Mouse (Mus musculus) kidney, postnatal 14 days (tissue): Measurements from ENCODE around the gene Arhgap23.

Source experiments
- DNase-seq: peaks from one replicate; pipeline ENCODE4 v3.0.0; 2022; ENCODE audit warnings: mixed read lengths

Gene Arhgap23

DNA sequence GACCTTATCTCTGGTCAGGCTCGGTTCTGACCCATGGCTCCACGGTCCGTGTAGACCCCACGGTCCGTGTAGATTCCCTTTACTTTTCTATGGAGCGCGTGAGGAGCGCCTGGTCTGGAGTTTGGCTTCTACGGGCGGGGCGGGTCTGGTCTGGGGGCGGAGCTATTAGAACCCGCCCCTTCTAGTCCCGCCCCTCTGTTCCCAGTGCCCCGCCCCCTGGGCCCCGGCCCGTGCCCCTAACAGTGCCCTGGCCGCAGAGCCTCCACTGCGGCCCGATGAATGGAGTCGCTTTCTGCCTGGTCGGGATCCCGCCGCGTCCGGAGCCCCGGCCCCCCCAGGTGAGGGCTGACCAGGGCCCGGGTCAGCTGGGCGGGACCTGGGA, at the start of gene Arhgap23:
Arhgap23 (plus strand) TSS at position 204 of the 382 bp plus-strand sequence.
- DNase-seq = peak; percentile 87

DNA sequence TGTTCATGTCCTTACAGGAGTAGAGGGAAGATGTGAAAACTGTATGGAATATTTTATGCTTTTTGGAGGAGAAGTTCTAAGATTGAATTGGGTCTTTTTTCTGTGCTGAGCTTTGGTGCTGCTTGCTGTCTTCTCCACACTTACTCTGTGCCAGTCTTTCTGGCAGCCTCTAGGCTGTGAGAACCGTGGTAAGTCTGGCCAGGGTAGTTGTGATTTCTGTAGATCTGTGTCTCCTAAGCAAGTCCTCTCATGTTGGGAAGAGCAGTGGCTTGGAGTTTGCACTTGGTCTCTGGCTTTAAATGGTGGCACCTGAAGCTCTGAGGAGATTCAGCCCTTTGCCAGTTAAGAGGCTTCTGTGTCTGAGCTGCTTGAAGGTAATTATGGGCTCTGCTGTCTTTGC, 49.8 kb upstream of the Arhgap23 start:
- no peak for DNase-seq

DNA sequence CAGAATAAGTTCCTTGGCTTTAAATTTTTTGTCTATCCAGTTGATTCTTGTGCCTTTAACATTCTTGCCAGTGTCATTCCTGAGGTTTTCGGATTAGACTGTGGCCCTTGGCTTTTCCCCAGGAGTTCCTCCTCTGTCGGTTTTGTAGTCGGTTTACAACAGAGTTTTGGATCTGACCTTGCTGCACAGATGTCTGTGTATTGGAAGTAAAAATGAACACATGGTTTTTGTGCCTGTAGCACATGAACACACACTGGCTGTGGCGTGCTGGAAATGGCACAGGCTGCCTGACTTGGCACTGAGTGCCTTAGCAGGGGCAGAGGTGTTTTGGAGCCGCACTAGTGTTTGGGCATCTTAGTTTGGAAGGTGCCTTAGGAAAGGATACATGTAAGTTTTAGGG, 46.8 kb upstream of the Arhgap23 start:
- DNase-seq = no peak

DNA sequence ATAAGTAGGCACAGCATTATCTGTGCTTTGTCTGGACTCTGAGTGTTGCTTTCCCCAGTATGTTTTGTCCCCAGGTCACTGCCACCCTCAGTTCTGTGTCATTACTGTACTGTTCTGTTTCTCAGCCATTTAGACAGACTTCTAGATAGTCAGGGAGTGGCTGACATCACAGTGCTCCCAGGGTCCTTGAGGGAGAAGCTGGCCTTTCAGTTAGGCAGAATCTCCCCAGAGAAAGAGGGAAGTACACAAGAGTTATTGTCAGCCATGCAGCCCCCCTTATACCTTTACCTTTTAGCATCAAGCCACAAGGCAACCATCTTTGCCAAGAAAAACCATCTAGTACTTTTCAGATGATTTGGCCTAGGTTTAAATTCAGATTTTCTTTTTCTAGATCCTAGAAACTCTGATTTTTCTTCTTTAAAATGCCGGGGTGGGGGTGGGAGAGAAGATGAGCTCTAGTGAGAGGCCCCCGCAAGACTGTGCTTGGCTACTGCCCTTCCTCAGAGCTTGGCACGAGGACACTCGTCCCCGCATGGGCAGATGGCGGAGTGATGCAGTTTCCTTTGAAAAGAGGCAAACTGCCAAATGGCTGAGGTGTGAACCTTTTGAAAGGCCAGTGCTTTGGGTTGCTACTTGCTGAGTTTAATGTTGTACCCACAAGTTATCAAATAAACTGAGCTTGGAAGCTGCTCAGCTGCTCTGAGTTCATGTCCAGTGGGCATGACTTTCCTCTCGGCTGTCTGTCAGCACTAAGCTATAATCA, 44.8 kb upstream of the Arhgap23 start:
- peak; percentile 53 for DNase-seq

DNA sequence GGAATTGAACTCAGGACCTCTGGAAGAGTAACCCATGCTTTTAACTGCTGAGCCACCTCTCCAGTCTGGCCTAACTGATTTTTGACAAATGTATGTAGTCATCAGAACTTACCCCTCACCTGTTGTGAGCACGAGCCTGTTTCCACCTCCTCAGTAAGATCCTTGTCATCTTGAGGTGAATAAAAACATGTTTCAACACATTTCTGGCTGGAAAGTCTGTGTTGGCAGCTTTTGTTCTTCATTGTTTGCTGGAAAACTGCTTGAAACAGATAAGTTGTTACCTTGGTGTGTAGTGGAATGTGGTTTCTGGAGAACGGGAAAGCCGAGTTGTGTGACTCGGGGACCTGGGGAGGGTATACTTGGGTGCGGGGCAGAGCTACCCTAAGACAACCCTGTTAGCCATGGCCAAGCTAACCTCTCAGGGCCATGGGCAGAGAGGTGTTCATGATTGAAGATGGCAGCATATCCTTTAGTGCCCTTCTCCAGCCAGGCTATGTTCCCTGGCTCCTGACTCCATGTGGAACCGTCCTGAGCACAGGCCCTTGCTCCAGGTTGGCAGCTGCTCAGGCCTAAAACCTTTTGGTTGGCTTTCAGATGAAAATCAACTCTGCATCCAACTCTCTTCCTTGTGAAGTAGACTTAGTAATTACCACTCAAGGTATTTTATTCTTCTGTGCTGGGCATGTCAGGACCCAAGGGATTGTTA, 43.0 kb upstream of the Arhgap23 start:
- DNase-seq = no peak

DNA sequence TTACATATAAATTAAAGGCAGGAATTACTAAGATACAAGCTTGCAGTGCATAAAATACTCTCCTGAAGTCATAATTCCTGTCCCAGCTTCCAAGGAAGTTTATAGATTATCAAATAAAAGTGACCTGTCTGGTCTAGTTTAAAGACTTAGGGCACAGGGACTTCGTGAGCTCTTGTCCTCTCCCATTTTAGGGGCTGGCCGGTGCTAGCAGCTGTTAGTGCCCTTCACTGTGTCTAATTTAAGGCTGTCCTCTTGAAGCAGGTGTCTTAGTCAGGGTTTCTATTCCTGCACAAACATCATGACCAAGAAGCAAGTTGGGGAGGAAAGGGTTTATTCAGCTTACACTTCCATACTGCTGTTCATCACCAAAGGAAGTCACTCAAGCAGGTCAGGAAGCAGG, 41.9 kb upstream of the Arhgap23 start:
- no peak for DNase-seq

DNA sequence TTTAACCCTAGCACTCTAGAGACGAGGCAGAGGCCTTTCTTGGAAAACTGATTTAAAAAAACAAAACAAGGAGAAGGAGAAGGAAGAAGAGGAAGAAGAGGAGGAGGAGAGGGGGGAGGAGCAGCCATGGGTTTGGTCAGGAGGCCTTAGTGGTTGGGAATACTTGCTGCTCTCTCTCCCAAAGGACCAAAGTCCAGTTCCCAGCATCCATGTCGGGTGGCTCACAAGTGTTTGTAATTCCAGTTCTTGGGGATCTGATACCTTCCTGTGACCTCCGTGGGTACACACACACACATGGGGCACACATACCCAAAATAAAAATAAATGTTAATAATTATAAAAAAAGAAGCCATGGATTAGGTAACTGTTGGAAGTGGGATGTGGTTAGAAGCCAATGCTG, 35.3 kb upstream of the Arhgap23 start:
- DNase-seq = no peak

DNA sequence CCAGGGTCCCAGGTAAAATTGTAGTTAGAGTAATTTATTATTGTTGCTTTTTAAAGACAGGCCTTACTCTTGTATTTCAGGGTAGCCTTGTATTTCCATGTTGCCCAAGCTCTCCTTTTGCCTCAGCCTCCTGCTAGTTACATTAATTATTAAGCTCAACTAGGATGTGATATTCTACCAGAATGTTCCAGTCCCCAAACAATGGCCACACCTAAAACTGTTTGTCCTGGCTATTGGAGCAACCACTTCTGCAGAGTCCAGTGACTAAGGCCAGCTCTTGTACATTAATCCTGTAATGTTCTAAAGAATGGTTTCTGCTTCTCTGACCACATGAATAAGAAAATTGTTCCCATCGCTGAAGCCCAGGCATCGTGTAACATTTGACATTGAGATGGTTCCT, 32.3 kb upstream of the Arhgap23 start:
- DNase-seq = no peak

DNA sequence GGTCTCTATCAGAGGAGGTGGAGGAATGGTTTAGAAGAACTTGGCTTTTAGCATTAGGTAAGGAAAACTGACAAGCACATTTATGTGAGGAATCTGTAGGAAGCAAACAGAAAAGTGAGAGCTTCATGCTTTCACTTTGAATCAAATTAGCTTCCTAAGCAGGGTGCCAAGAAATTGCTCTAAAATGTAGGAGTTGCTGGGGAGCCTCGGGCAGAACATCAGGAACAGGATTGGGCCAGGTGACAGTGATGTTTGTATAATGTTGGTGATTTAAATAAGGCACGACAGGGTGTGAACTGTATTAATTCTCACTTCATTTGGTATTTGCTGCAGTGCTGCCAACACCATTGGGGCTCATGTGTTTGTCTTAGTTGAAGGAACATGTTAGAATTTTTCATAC, 31.6 kb upstream of the Arhgap23 start:
- DNase-seq = no peak

DNA sequence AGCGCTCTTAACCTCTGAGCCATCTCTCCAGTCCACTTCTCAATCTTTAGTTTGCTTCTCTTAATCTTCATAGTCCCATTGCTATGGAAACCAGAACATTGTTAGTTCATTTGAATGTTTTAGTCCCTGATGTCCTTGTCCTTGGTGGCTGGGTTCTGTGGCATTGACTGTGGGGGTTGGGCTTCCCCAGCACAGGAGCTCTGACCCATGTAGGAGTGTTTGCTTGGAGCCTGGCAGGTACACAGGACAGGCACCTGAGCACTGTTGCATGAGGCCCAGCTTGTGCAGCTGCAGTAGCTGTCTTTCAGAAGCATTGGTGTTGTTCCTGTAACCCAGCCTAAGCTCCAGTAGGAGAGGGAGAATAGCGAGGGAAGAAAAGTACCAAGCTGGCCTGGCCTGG, 27.5 kb upstream of the Arhgap23 start:
- no peak for DNase-seq

DNA sequence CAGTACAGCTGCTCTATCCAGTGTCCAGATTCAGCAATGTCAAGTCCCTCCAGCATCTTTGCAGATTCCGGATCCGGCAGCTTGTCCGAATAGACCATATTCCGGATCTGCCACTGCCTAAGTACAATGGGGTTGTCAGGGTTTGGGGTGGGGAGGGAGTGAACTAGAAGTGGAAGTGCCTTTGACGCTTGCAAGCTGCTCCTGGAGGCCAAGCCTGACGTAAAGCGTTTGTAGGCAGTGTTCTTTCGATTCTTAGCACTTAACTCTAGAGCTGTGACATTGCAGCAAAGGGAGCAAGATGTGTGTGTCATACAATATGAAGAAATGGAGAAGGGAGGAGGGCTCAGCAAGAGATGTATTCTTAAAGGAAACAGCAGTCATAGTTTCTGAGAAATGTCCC, 26.2 kb upstream of the Arhgap23 start:
- no peak for DNase-seq

DNA sequence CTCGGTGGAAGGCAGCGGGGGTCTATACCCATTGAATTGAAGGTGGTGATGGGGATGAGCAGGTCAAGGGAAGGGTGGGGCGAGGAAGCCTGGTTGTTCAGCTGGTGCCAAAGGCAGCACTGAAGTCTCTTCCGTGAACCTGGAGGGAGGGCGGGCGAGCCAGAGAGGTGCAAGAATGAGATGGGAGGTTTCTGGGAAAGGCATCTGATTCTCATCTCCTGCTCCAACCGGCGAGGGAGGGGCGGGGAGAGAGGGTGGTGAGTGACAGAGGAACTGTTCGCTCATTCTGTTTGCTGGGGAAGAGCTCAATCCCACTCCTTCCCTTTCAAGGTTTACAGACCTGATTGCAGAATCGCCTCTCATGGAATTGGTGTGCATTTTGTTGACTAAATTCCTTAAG, 21.7 kb upstream of the Arhgap23 start:
- no peak for DNase-seq

DNA sequence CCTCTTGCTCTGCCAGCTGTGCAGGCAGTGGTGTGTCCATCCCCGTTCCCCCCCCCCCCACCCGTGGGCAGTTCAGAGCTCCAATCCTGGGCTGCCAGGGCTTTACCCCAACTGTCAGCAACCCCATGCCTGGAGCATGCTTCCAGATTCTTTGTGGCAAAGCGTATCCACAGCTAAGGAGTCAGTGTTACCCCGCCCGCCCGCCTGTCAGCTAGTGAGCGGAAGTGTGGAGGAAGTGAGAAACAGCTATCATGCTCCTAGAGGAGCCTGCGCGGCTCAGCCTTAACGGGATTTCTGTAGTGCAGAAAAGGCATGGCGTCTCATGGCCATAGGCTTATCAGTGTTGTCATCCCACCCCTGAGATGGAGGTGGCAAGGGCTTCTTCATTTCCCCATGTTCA, 21.2 kb upstream of the Arhgap23 start:
- peak; percentile 40 for DNase-seq

DNA sequence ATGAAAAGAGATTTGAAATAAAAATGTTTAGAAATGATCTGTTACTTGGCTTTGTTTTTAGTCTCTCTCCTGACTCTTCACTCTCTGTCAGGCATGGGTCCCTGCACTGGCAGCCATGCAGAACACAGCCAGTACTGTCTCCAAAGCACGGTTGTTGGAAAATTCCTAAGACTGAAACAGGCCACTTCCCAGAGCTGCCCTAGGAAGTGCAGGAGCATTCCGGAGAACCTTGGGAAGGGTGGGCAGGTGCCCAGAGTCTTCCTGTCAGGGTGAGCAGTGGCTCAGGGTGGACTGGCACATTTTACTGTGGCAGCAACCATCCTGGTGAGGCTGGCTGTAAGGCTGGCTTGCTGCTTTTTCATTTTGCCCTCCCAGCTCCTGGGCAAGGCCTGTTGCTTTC, 16.8 kb upstream of the Arhgap23 start:
- peak; percentile 58 for DNase-seq

DNA sequence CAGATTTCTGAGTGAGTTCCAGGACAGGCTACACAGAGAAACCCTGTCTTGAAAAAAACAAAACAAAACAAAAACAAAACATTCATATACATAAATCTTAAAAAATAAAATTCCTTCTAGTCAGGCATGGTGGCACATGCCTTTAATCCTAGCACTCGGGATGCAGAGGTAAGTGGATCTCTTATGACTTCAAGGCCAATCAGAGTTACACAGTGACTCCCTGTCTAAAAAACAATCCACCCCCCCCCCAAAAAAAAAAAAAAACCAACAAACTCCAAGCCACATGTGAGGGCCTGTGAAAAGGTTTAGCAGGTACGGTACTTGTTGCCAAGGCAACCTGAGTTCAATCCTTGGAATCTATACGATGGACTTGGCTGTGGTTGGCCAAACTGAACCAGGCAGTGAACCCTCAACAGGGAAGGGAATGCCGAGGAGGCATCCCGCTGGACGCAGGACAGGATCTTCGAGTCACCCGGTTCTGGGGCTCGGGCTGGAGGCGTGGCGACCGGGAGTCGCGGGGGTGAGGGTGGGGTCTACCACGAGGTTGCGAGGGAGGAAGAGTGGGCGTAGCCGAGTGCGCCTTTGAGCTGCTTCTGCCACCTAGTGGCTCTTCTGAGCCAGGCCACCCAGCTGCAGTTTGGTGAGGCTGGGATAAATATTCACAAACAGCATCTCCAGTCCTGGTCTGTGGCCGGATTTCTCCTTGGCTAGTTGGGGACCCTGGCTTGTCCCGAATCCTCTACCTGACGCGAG, 15.2 kb upstream of the Arhgap23 start:
- DNase-seq = peak; percentile 91

DNA sequence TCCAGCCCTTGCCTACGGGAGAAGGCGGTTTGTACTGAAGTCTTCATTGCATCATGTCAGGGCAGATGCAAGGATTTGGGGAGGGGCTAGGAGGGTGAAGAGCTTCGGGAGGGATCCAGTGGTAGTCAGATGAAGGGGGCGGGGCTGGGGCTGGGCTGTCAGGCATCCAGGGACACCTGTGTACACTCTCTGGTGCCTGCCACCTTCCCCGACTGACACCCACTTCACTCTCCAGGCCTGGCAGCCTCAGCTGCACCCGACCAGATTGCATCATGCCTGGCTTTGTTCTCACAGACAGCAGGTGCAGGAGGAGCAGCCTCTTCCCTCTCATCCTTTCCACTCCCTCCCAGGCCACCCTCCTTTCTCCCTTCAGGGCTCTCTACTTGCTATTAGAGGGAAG, 14.3 kb upstream of the Arhgap23 start:
- no peak for DNase-seq

DNA sequence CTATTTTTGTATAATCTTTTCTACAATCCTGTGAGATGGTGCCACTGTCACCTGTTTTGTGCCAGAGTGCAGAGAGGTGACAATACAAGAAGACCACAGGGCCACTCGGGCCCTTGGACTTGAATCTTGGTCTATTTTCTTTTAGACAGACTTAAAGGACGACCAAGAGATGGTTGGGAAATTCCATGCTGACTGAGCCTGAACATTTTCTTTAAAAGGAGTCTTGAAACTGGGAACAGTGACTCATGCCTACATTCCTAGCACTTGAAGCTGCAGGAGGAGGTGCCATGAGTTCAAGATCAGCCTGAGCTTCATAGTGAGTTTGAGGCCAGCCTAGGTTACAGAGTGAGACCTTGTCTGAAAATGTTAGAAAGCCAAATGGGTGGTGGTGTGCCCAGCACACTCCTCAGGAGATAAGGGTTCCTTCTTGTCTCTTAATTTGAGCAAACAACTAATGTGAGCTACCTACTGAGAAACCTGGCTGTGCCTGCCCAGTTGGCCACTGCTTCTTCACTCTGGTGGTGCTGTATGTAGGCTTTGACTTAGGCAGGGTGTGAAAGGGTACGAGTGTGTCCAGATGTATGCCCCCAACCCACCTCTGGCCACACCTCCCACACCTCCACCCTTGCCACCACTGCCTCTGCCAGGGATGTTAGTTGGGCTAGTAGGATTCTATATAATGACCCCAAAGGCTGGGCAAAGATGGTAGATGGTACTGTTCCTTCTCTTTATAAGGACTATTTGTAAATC, 13.5 kb upstream of the Arhgap23 start:
- no peak for DNase-seq

DNA sequence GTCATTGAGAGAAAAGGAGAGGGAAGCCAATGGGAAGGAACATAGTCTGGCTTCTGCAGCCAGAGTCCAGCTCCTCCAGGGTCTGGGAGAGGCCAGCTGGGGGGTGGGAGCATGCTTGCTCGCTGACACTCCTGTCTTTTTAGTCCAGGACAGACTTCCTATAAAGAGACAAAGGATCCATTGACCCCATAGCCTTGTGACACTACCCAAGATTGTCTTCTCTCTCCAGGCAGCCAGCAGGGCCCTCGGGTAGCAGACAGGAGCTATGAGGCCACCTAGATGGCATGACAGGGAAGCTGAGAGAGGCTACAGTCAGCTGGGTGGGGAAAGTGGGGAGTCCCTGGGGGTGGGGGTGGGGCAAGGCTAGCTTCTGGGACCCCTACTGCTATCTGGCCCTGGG, 12.6 kb upstream of the Arhgap23 start:
- DNase-seq = no peak

DNA sequence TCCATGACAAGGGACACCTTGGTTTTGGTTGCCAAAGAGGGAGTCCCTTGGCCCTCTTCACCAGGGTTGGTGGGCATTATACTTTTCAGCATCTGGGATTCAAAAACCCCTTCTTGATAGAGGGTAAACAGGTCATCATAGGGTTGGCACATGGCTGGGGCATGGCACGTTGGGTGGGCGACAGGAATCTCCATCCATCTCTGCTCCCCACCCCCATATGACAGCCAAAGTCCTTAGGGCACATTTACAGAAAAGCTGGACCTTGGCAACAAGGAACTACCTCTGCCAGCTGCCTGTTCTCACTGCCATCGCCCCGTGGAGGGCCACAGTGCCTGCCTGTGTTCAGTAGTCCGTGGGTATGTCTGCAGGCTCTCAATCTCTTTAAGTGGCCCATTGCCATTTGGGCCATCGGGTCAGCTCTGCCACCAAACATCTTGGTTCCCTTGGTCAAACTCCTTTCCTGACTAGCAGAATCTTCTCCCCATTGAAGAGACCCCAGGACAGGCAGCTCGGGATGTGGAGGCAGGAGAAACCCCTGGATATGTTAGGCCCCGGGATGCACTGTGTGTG, 11.6 kb upstream of the Arhgap23 start:
- no peak for DNase-seq

DNA sequence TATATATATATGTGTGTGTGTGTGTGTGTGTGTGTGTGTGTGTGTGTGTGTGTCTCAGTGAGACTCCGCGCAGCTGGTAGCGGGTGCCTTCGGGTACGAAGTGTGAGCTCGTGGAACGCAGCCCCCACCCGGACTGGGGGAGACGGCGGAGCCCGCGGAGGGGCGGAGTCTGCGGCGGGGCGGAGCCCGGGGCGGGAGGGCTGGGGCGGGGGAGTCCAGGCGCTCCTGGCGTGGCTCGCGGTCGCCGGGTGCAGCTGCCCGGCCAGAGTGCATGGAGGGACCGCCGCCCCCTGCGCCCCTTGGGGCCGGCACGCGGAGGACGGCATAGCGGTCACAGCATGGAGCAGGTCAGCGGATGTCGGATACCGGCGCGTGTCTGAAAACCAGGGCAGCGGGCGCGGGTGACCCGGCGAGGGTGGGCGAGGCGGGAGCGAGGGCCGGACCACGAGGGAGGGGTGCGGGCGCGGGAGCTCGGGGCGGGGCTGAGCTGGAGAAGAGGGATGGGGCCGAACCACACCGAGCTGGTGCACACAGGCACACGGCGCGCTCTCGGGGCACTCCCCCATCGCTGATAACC, 11.1 kb upstream of the Arhgap23 start:
- peak; percentile 68 for DNase-seq

DNA sequence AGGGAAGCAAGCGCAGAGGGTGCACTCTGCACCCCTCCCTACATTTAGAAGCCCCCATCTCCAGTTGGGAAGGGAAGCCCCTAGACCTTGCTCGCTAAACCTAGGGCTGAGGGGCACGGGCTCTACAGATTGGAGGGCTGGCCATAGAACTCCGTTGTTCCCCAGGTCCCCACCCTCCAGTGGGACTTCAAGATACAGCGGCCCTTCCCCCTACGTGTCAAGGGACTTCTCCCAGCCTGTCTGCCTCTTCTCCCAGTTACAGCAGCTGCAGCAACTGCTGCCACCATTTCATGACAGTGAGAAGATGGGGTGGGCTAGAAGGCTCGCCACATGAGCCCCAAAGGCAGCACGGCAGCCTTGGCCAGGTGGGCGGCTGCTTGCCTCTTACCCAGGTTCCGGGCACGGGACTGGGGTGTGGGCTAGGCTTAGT, 10.6 kb upstream of the Arhgap23 start:
- no peak for DNase-seq
